Mouse (Mus musculus): ENCODE results near the gene Adgrf4. TPM values are rescaled to one million over a fixed set of nuclear protein-coding genes. Genes with fewer than 3 reads are reported as not detected.

The Adgrf4 gene
- polyA plus RNA-seq (2014; fragmentation: Nextera tagmentation; extraction: Ambion mirVana), result 0.21 TPM in 1 of 2 replicates, not detected in the other

- H3K9ac ChIP-seq (replicated peaks; ENCODE audit: low read length), result no peak within 1 kb of the TSS
- no peak within 1 kb of the TSS for H3K4me3 ChIP-seq (ENCODE audit: low read depth, low read length)
Measured at GRCm38 (mm10) chr17:42692136-42692535, at the start of gene Adgrf4. Gene Adgrf4, minus strand, starts transcription at chr17:42692284.

GRCm38 (mm10) chr17:42741801-42742217 is 49.7 kb upstream of the Adgrf4 start, which contains the start of gene Adgrf2:
Gene Adgrf2, minus strand, starts transcription at chr17:42742179.
- 18% methylated on average over 7 of the region's 7 CpGs for WGBS
- no peaks in the 10 kb centered on the region for H3K27me3 ChIP-seq (ENCODE audit: control insufficient read depth, insufficient read depth, low read length)
- H3K4me1 ChIP-seq (ENCODE audit: control insufficient read depth, insufficient read depth, low read length), result no peaks in the 10 kb centered on the region
- no peaks in the 10 kb centered on the region for H3K9me3 ChIP-seq (replicated peaks; ENCODE audit: control insufficient read depth, low read length)
- H3K36me3 ChIP-seq (replicated peaks; ENCODE audit: control insufficient read depth, insufficient read depth, low read depth, low read length), result no peaks in the 10 kb centered on the region
- DNase-seq (ENCODE audit: low spot score) (no peak), ATAC-seq (replicated peaks; ENCODE audit: insufficient number of reproducible peaks, low FRiP score, low TSS enrichment, low read depth) (no peak)
- no peak within 1 kb of the TSS for H3K27ac ChIP-seq (replicated peaks; ENCODE audit: low read depth, low read length)
- no peak within 1 kb of the TSS for H3K9ac ChIP-seq (replicated peaks; ENCODE audit: low read length)
- H3K4me2 ChIP-seq (ENCODE audit: low read depth, low read length), result no peak within 1 kb of the TSS
- no peak within 1 kb of the TSS for H3K4me3 ChIP-seq (ENCODE audit: low read depth, low read length)

More at GRCm38 (mm10) chr17:42692136-42692535, at the start of gene Adgrf4:
- 85% methylated on average over 10 of the region's 10 CpGs for WGBS
- no peak within 1 kb of the TSS for H3K27ac ChIP-seq (replicated peaks; ENCODE audit: low read depth, low read length)
- H3K4me2 ChIP-seq (ENCODE audit: low read depth, low read length), result no peak within 1 kb of the TSS
- H3K36me3 ChIP-seq (replicated peaks; ENCODE audit: control insufficient read depth, insufficient read depth, low read depth, low read length), result no peaks in the 10 kb centered on the region
- DNase-seq (ENCODE audit: low spot score) (no peak), ATAC-seq (replicated peaks; ENCODE audit: insufficient number of reproducible peaks, low FRiP score, low TSS enrichment, low read depth) (no peak)
- H3K4me1 ChIP-seq (ENCODE audit: control insufficient read depth, insufficient read depth, low read length), result no peaks in the 10 kb centered on the region
- H3K9me3 ChIP-seq (replicated peaks; ENCODE audit: control insufficient read depth, low read length), result no peaks in the 10 kb centered on the region
- no peaks in the 10 kb centered on the region for H3K27me3 ChIP-seq (ENCODE audit: control insufficient read depth, insufficient read depth, low read length)

DNA sequence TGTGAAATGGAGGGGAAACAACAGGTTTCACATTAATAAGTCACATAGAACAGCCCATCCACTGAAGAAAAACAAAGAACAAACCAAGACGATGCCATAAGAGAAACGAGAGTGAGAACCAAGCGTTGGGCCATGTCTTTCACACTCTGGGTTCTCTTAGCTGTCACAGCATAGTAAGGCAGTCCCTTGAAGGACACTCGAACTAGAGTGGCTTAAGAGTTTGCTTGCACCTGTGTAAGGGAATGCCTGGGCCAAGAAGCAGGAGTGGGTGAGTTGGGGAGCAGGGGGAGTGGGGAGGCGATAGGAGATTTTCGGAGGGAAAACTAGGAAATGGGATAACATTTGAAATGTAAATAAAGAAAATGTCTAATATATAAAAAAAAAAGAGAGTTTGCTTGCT is 46.7 kb upstream of the Adgrf4 start:
- no peak for ATAC-seq (replicated peaks; ENCODE audit: insufficient number of reproducible peaks, low FRiP score, low TSS enrichment, low read depth)
- H3K9me3 ChIP-seq (replicated peaks; ENCODE audit: control insufficient read depth, low read length), result no peaks in the 10 kb centered on the region
- no peaks in the 10 kb centered on the region for H3K36me3 ChIP-seq (replicated peaks; ENCODE audit: control insufficient read depth, insufficient read depth, low read depth, low read length)
- H3K4me3 ChIP-seq (ENCODE audit: low read depth, low read length), result no peak overlapping the region
- 87% methylated on average over 6 of the region's 6 CpGs for WGBS
- H3K4me2 ChIP-seq (ENCODE audit: low read depth, low read length), result no peak overlapping the region
- DNase-seq (ENCODE audit: low spot score), result no peak
- no peak overlapping the region for H3K27ac ChIP-seq (replicated peaks; ENCODE audit: low read depth, low read length)
- no peaks in the 10 kb centered on the region for H3K27me3 ChIP-seq (ENCODE audit: control insufficient read depth, insufficient read depth, low read length)
- H3K4me1 ChIP-seq (ENCODE audit: control insufficient read depth, insufficient read depth, low read length), result no peaks in the 10 kb centered on the region
- H3K9ac ChIP-seq (replicated peaks; ENCODE audit: low read length), result no peak overlapping the region

DNA sequence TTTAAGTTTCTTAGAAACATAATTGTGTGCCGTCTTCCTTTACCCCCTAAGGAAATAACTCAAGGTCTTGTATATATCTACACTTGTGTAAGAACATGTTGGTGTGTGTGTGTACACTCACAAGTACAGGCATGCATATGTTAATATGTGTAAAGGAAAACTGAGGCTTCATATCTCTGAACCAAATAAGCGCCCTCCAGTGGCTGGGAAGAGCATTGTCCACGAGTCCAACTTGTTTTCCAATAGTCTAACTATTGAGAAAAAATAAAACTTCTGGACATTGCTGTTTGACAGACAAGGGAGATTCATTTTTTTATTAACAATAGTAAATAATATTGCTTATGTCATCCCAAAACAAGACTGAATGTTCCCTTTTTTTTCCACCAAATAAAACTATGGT is 25.1 kb upstream of the Adgrf4 start:
- Histone ChIP-seq H3K27me3 (ENCODE audit: control insufficient read depth, insufficient read depth, low read length) (no peaks in the 10 kb centered on the region), H3K4me3 (ENCODE audit: low read depth, low read length) (no peak overlapping the region), H3K4me1 (ENCODE audit: control insufficient read depth, insufficient read depth, low read length) (no peaks in the 10 kb centered on the region), H3K4me2 (ENCODE audit: low read depth, low read length) (no peak overlapping the region), H3K36me3 (replicated peaks; ENCODE audit: control insufficient read depth, insufficient read depth, low read depth, low read length) (no peaks in the 10 kb centered on the region), H3K9ac (replicated peaks; ENCODE audit: low read length) (no peak overlapping the region), H3K9me3 (replicated peaks; ENCODE audit: control insufficient read depth, low read length) (no peaks in the 10 kb centered on the region), H3K27ac (replicated peaks; ENCODE audit: low read depth, low read length) (no peak overlapping the region)
- DNase-seq (ENCODE audit: low spot score) (peak; percentile 14), ATAC-seq (replicated peaks; ENCODE audit: insufficient number of reproducible peaks, low FRiP score, low TSS enrichment, low read depth) (no peak)
- 50% methylated on average over 3 of the region's 3 CpGs for WGBS

GRCm38 (mm10) chr17:42714991-42715390 is 22.9 kb upstream of the Adgrf4 start:
- no peak overlapping the region for H3K4me3 ChIP-seq (ENCODE audit: low read depth, low read length)
- no peak overlapping the region for H3K4me2 ChIP-seq (ENCODE audit: low read depth, low read length)
- H3K27ac ChIP-seq (replicated peaks; ENCODE audit: low read depth, low read length), result no peak overlapping the region
- WGBS, result 92% methylated on average over 7 of the region's 7 CpGs
- ATAC-seq (replicated peaks; ENCODE audit: insufficient number of reproducible peaks, low FRiP score, low TSS enrichment, low read depth) (no peak), DNase-seq (ENCODE audit: low spot score) (no peak)
- H3K4me1 ChIP-seq (ENCODE audit: control insufficient read depth, insufficient read depth, low read length), result no peaks in the 10 kb centered on the region
- H3K9me3 ChIP-seq (replicated peaks; ENCODE audit: control insufficient read depth, low read length), result no peaks in the 10 kb centered on the region
- no peaks in the 10 kb centered on the region for H3K27me3 ChIP-seq (ENCODE audit: control insufficient read depth, insufficient read depth, low read length)
- H3K36me3 ChIP-seq (replicated peaks; ENCODE audit: control insufficient read depth, insufficient read depth, low read depth, low read length), result no peaks in the 10 kb centered on the region
- no peak overlapping the region for H3K9ac ChIP-seq (replicated peaks; ENCODE audit: low read length)

DNA sequence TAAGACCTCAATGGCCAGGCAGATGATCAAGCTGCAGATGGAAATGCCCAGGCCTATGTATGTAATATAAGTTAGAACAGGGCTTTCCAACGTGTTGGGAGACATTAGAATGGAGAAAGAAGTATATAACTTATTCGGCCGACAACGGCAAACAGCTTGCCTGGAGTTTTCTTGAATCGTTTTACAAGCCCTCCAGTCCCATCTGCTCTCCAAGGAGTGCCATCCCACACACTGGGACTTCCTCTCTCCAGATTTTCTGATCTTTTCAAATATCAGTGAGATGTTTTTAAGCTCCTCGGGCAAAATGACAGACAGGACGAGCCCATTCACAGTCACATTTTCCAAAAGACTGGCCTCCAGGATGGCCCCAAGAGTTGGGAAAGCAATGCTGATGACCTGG is 18.6 kb upstream of the Adgrf4 start:
- H3K4me1 ChIP-seq (ENCODE audit: control insufficient read depth, insufficient read depth, low read length), result no peaks in the 10 kb centered on the region
- WGBS, result 86% methylated on average over 7 of the region's 7 CpGs
- no peak for ATAC-seq (replicated peaks; ENCODE audit: insufficient number of reproducible peaks, low FRiP score, low TSS enrichment, low read depth)

DNA sequence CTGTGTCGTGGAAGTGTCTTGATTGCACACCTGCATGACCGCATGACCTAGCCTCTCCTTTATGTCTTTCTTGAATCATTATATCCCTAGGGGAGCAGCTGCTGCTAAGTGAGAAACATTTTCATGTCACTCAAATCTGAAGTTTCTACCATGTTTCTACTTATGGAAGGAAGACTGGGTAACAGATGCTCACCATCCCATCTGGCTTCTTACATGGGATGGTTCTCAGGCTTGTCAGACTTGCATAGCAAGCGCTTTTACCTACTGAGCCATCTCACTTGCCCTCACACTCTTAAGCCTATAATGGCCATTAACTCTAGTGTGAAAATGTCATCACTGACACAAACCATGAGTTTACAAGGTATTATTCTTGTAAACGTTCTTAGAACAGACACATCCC is 13.5 kb upstream of the Adgrf4 start:
- H3K9me3 ChIP-seq (replicated peaks; ENCODE audit: control insufficient read depth, low read length), result no peaks in the 10 kb centered on the region
- DNase-seq (ENCODE audit: low spot score), result no peak
- no peak for ATAC-seq (replicated peaks; ENCODE audit: insufficient number of reproducible peaks, low FRiP score, low TSS enrichment, low read depth)
- 77% methylated on average over 4 of the region's 4 CpGs for WGBS
- no peak overlapping the region for H3K4me3 ChIP-seq (ENCODE audit: low read depth, low read length)
- H3K9ac ChIP-seq (replicated peaks; ENCODE audit: low read length), result no peak overlapping the region
- H3K27ac ChIP-seq (replicated peaks; ENCODE audit: low read depth, low read length), result no peak overlapping the region
- no peaks in the 10 kb centered on the region for H3K4me1 ChIP-seq (ENCODE audit: control insufficient read depth, insufficient read depth, low read length)
- H3K27me3 ChIP-seq (ENCODE audit: control insufficient read depth, insufficient read depth, low read length), result no peaks in the 10 kb centered on the region
- H3K36me3 ChIP-seq (replicated peaks; ENCODE audit: control insufficient read depth, insufficient read depth, low read depth, low read length), result no peaks in the 10 kb centered on the region
- H3K4me2 ChIP-seq (ENCODE audit: low read depth, low read length), result no peak overlapping the region

More for the DNA sequence above, 18.6 kb upstream of the Adgrf4 start:
- Histone ChIP-seq H3K9me3 (replicated peaks; ENCODE audit: control insufficient read depth, low read length) (no peaks in the 10 kb centered on the region), H3K4me3 (ENCODE audit: low read depth, low read length) (no peak overlapping the region), H3K9ac (replicated peaks; ENCODE audit: low read length) (no peak overlapping the region), H3K27me3 (ENCODE audit: control insufficient read depth, insufficient read depth, low read length) (no peaks in the 10 kb centered on the region), H3K27ac (replicated peaks; ENCODE audit: low read depth, low read length) (no peak overlapping the region), H3K4me2 (ENCODE audit: low read depth, low read length) (no peak overlapping the region), H3K36me3 (replicated peaks; ENCODE audit: control insufficient read depth, insufficient read depth, low read depth, low read length) (no peaks in the 10 kb centered on the region)
- DNase-seq (ENCODE audit: low spot score), result no peak

- Histone ChIP-seq H3K27me3 (ENCODE audit: control insufficient read depth, insufficient read depth, low read length) (no peaks in the 10 kb centered on the region), H3K4me3 (ENCODE audit: low read depth, low read length) (no peak overlapping the region), H3K36me3 (replicated peaks; ENCODE audit: control insufficient read depth, insufficient read depth, low read depth, low read length) (no peaks in the 10 kb centered on the region), H3K4me1 (ENCODE audit: control insufficient read depth, insufficient read depth, low read length) (no peaks in the 10 kb centered on the region), H3K9me3 (replicated peaks; ENCODE audit: control insufficient read depth, low read length) (no peaks in the 10 kb centered on the region), H3K27ac (replicated peaks; ENCODE audit: low read depth, low read length) (no peak overlapping the region), H3K4me2 (ENCODE audit: low read depth, low read length) (no peak overlapping the region), H3K9ac (replicated peaks; ENCODE audit: low read length) (no peak overlapping the region)
- ATAC-seq (replicated peaks; ENCODE audit: insufficient number of reproducible peaks, low FRiP score, low TSS enrichment, low read depth) (no peak), DNase-seq (ENCODE audit: low spot score) (no peak)
- WGBS, result 89% methylated on average over 9 of the region's 9 CpGs
Measured at GRCm38 (mm10) chr17:42702198-42702597, 10.1 kb upstream of the Adgrf4 start.
